26 mouse cellular contexts compared by ENCODE assay signal in genomic region chr5:52388092-52388749, GRCm38 (mm10). TPM values are rescaled to one million over a fixed set of nuclear protein-coding genes. Genes with fewer than 3 reads are reported as not detected.
DNase-seq lines count a peak whose midpoint lies in the region; ATAC-seq and TF ChIP-seq lines count a peak whose summit lies in the region.
"Had no signal": no experiment of that assay in that cellular context is flagged by ENCODE, and none has a peak within 500 bp of the region (broad histone marks: within the 10 kb centered on the region; RNA-seq: fewer than 3 reads in every experiment).

No protein-coding gene starts in this region.

- DNase-seq in hindbrain, embryonic 11.5 days (ENCODE audit: low spot score) = no peak
- DNase-seq in left cerebral cortex, postnatal 14 days (ENCODE audit: low spot score in 2 of 2) = peak; percentile 39 to 48
- no peak for DNase-seq in left cerebral cortex, adult 11 months (ENCODE audit: low spot score)
- peak; percentile 82 for DNase-seq in brain, adult 2 months (ENCODE audit: low read depth, low spot score)
- DNase-seq: adrenal gland, postnatal 36 days; cerebellum, adult 18-20 months; embryo, embryonic 11 days; gastrocnemius, postnatal 36 days; heart, adult 2 months; heart, postnatal 14 days; kidney, adult 2 months; thymus, postnatal 25 days had no signal

- no peak for TF ChIP-seq POLR2A in olfactory bulb, adult 2 months (IDR thresholded peaks at IDR 0.05; ENCODE audit: insufficient read depth, low read depth, low read length)

- H3K4me3 ChIP-seq in hindbrain, embryonic 15.5 days = no peak overlapping the region
- H3K4me3 ChIP-seq in hindbrain, embryonic 11.5 days (ENCODE audit: low read depth, low read length) = no peak overlapping the region
- no peak overlapping the region for H3K4me3 ChIP-seq in olfactory bulb, adult 2 months (ENCODE audit: insufficient read depth, low read depth, low read length)
- H3K4me3 ChIP-seq: embryonic facial prominence, embryonic 13.5 days; erythroblast, embryonic 14.5 days; forebrain, embryonic 12.5 days; heart, adult 2 months; heart, embryonic 13.5 days; hindbrain, embryonic 12.5 days; limb, embryonic 15.5 days; liver, embryonic 15.5 days; lung, embryonic 15.5 days had no signal

- no peaks in the 10 kb centered on the region for H3K9me3 ChIP-seq in hindbrain, embryonic 15.5 days
- H3K9me3 ChIP-seq in hindbrain, embryonic 11.5 days (ENCODE audit: control insufficient read depth, low read length) = no peaks in the 10 kb centered on the region
- H3K9me3 ChIP-seq: embryonic facial prominence, embryonic 13.5 days; forebrain, embryonic 12.5 days; hindbrain, embryonic 12.5 days; limb, embryonic 15.5 days; liver, embryonic 15.5 days; lung, embryonic 15.5 days had no signal

- intact Hi-C loops in left cerebral cortex, postnatal 14 days (cut with DNase I) = no loop called here

- H3K27me3 ChIP-seq in hindbrain, embryonic 15.5 days = no peaks in the 10 kb centered on the region
- H3K27me3 ChIP-seq in hindbrain, embryonic 11.5 days (ENCODE audit: control insufficient read depth, insufficient read depth, low read length) = no peaks in the 10 kb centered on the region
- H3K27me3 ChIP-seq: embryonic facial prominence, embryonic 13.5 days; forebrain, embryonic 12.5 days; heart, embryonic 13.5 days; hindbrain, embryonic 12.5 days; limb, embryonic 15.5 days; liver, embryonic 15.5 days; lung, embryonic 15.5 days had no signal

- H3K36me3 ChIP-seq in hindbrain, embryonic 15.5 days = peaks cover 3% of the 10 kb centered on the region; the same call in 1 of the 2 replicates
- no peaks in the 10 kb centered on the region for H3K36me3 ChIP-seq in hindbrain, embryonic 11.5 days (ENCODE audit: control insufficient read depth, insufficient read depth, low read length)
- H3K36me3 ChIP-seq: embryonic facial prominence, embryonic 13.5 days; forebrain, embryonic 12.5 days; hindbrain, embryonic 12.5 days; limb, embryonic 15.5 days; liver, embryonic 15.5 days; lung, embryonic 15.5 days had no signal

- H3K27ac ChIP-seq in hindbrain, embryonic 15.5 days (replicated peaks) = no peak overlapping the region
- no peak overlapping the region for H3K27ac ChIP-seq in hindbrain, embryonic 11.5 days (ENCODE audit: low read depth, low read length)
- H3K27ac ChIP-seq in olfactory bulb, adult 2 months (ENCODE audit: insufficient read depth, low read depth, low read length) = peak overlapping the region; percentile 42
- H3K27ac ChIP-seq: embryonic facial prominence, embryonic 13.5 days; forebrain, embryonic 12.5 days; heart, adult 2 months; heart, embryonic 13.5 days; hindbrain, embryonic 12.5 days; kidney, postnatal 0 days; limb, embryonic 15.5 days; liver, embryonic 15.5 days; lung, embryonic 15.5 days; macrophage had no signal

- 0 out of 2 replicates have a peak, but pooled peaks have one; percentile 15 for ATAC-seq in hindbrain, embryonic 15.5 days (ENCODE audit: low FRiP score, low read depth)
- ATAC-seq in hindbrain, embryonic 11.5 days (ENCODE audit: low FRiP score) = no peak
- ATAC-seq in cerebellum, adult (ENCODE audit: insufficient number of reproducible peaks, low FRiP score, low TSS enrichment) = no peak

- no peak overlapping the region for H3K9ac ChIP-seq in hindbrain, embryonic 15.5 days
- no peak overlapping the region for H3K9ac ChIP-seq in hindbrain, embryonic 11.5 days (ENCODE audit: low read depth, low read length)
- H3K9ac ChIP-seq: embryonic facial prominence, embryonic 13.5 days; forebrain, embryonic 12.5 days; heart, embryonic 13.5 days; hindbrain, embryonic 12.5 days; limb, embryonic 15.5 days; liver, embryonic 15.5 days; lung, embryonic 15.5 days had no signal

- H3K4me1 ChIP-seq in hindbrain, embryonic 15.5 days (replicated peaks) = 0 out of 2 replicates have a peak, but pooled peaks cover 4% of the 10 kb centered on the region
- no peaks in the 10 kb centered on the region for H3K4me1 ChIP-seq in hindbrain, embryonic 11.5 days (replicated peaks; ENCODE audit: control insufficient read depth, insufficient read depth, low read length)
- H3K4me1 ChIP-seq in olfactory bulb, adult 2 months (ENCODE audit: control insufficient read depth, insufficient read depth, low read length) = peaks cover 16% of the 10 kb centered on the region
- H3K4me1 ChIP-seq: embryonic facial prominence, embryonic 13.5 days; forebrain, embryonic 12.5 days; heart, embryonic 13.5 days; hindbrain, embryonic 12.5 days; limb, embryonic 15.5 days; liver, embryonic 15.5 days; lung, embryonic 15.5 days had no signal

- H3K4me2 ChIP-seq in hindbrain, embryonic 15.5 days = no peak overlapping the region
- H3K4me2 ChIP-seq in hindbrain, embryonic 11.5 days (replicated peaks; ENCODE audit: low read depth, low read length) = no peak overlapping the region
- H3K4me2 ChIP-seq: embryonic facial prominence, embryonic 13.5 days; forebrain, embryonic 12.5 days; heart, embryonic 13.5 days; hindbrain, embryonic 12.5 days; limb, embryonic 15.5 days; liver, embryonic 15.5 days; lung, embryonic 15.5 days had no signal

- 71% methylated on average over 7 of the region's 7 CpGs for WGBS in hindbrain, embryonic 15.5 days
- WGBS in hindbrain, embryonic 11.5 days = 74% methylated on average over 7 of the region's 7 CpGs
- WGBS in olfactory bulb, adult 2 months = 54% methylated on average over 7 of the region's 7 CpGs

- TF ChIP-seq CTCF in olfactory bulb, adult 2 months (IDR thresholded peaks at IDR 0.05; ENCODE audit: insufficient read depth, low read depth, low read length) = no peak

RNA-seq across cellular contexts. Expression of gene Sod3, which starts 24.6 kb away (rescaled TPM):
- polyA plus RNA-seq in hindbrain, embryonic 15.5 days (2015; fragmentation: Nextera tagmentation; extraction: Ambion mirVana) = 3.1 and 3.6 TPM in 2 replicates
- 0.82 and 0.91 TPM in 2 replicates for polyA plus RNA-seq in hindbrain, embryonic 11.5 days (2014; fragmentation: Nextera tagmentation; extraction: Ambion mirVana)
- 1 to 10 TPM; 6.6 to 7.5 TPM for total RNA-seq in left cerebral cortex, postnatal 14 days (2021)
- not detected in 2 replicates for polyA plus RNA-seq in olfactory bulb, adult 2 months (2012; ENCODE audit: insufficient read depth, insufficient read length, low replicate concordance, missing spikeins)
- total RNA-seq: ES-E14 had no signal

Comparison
In these comparisons a context has a peak if more than half of its experiments do, and no peak if none do; other contexts are left out.
1. DNase-seq: peak in left cerebral cortex, postnatal 14 days (2 of 2) and brain, adult 2 months (single experiment); none in hindbrain, embryonic 11.5 days (single experiment) and left cerebral cortex, adult 11 months (single experiment).